Mouse (Mus musculus): ENCODE data around the gene Taf5l. TPM values are rescaled to one million over a fixed set of nuclear protein-coding genes. Genes with fewer than 3 reads are reported as not detected.
"Not testable (repeated sequence)": the region's sequence is repeated elsewhere in the genome, so short reads cannot be mapped to it uniquely, and the experiment has no call there.

The Taf5l gene
- polyA plus RNA-seq, 1 experiment: 26.0 TPM

DNA sequence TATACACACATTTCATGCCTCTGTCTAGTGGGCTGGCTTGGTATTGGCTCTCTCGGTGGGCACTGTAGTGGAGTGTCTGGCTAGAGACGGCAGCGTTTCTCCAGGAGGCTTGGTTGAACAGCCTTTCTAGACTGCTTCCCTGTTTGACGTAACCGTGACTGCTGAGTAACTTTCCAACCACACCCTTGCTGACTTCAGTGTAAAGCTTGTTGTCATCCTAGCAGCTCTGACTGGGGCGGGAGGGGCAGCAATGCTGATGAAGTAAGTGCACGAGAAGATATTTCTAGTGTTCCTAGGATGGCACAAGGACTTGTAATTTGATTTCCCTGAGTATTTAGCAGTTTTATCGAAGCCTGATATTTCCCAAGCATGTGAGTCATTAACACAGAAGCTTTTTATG is 24.7 kb upstream of the Taf5l start:
- H3K4me3 ChIP-seq (replicated peaks; ENCODE audit: extremely low read depth, low read depth, low read length): no peak overlapping the region
- TF ChIP-seq POLR2A (IDR thresholded peaks at IDR 0.05; ENCODE audit: borderline replicate concordance, extremely low read depth, low read depth, low read length) (no peak), CTCF (IDR thresholded peaks at IDR 0.05; ENCODE audit: insufficient read depth, low read length) (no peak)
- H3K4me1 ChIP-seq (ENCODE audit: control insufficient read depth, insufficient read depth, low read length): no peaks in the 10 kb centered on the region
- DNase-seq: no peak
- 75% methylated on average over 8 of the region's 8 CpGs for WGBS

DNA sequence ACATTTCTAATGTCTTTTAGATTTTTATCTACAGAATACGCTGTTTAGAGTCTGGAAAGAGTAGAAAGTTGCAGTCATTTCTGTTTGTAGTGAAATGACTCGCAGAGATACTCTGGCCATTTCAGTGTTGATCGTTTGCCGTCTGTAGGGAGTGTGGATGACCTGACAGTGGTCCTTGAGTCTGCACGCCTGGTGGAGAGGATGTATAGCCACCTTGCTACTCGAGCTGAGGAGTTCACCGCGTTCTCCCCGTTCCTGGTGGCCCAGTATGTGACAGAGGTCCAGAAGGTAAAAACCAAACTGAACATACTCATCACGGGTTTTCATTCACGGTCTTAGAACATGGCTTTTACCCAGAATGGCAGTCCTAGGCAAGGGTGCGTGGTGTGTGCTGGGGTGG is 23.7 kb upstream of the Taf5l start:
- no peak for DNase-seq
- H3K4me1 ChIP-seq (ENCODE audit: control insufficient read depth, insufficient read depth, low read length): no peaks in the 10 kb centered on the region
- H3K4me3 ChIP-seq (replicated peaks; ENCODE audit: extremely low read depth, low read depth, low read length): no peak overlapping the region
- TF ChIP-seq POLR2A (IDR thresholded peaks at IDR 0.05; ENCODE audit: borderline replicate concordance, extremely low read depth, low read depth, low read length) (no peak), CTCF (IDR thresholded peaks at IDR 0.05; ENCODE audit: insufficient read depth, low read length) (no peak)
- 93% methylated on average over 12 of the region's 12 CpGs for WGBS

DNA sequence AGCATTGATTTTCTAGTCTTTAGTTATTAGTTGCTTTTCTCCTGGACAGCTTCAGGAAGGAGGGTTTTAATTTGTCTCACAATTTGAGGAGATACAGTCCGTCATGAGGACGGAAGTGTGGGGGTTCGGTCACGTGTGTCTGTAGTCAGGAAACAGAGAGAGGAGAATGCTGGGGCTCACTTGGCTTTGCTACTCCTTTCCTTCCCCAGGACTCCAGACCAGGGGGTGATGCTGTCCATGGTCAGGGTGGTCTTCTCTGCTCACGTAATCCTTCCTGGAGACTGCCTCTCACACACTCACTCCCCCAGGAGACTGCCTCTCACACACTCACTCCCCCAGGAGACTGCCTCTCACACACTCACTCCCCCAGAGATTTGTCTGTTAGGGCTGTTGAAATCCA is 23.2 kb upstream of the Taf5l start:
- DNase-seq: no peak
- WGBS: 91% methylated on average over 5 of the region's 5 CpGs
- no peak for TF ChIP-seq CTCF (IDR thresholded peaks at IDR 0.05; ENCODE audit: insufficient read depth, low read length)
- TF ChIP-seq POLR2A (IDR thresholded peaks at IDR 0.05; ENCODE audit: borderline replicate concordance, extremely low read depth, low read depth, low read length): no peak
- Histone ChIP-seq H3K4me1 (ENCODE audit: control insufficient read depth, insufficient read depth, low read length) (no peaks in the 10 kb centered on the region), H3K4me3 (replicated peaks; ENCODE audit: extremely low read depth, low read depth, low read length) (no peak overlapping the region)

DNA sequence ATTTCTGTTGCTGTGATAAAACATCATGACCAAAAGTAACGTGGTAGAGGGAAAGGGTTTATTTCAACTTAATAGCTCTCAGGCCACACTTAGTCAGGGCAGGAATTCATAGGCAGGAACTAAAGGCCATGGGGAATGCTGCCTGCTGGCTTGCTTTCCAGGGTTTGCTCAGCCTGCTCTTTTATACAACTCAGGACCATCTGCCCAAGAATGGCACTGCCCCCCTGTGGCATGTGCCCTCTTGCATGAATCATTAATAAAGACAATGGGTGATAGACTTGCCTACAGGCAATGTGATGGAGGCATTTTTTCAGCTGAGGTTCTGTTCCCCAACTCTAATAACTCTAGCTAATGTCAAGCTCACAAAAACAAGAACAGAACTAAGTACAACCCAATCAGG is 21.0 kb upstream of the Taf5l start:
- WGBS: 82% methylated on average over 1 of the region's 1 CpGs
- no peak overlapping the region for H3K4me3 ChIP-seq (replicated peaks; ENCODE audit: extremely low read depth, low read depth, low read length)
- DNase-seq: no peak
- TF ChIP-seq CTCF (IDR thresholded peaks at IDR 0.05; ENCODE audit: insufficient read depth, low read length) (no peak), POLR2A (IDR thresholded peaks at IDR 0.05; ENCODE audit: borderline replicate concordance, extremely low read depth, low read depth, low read length) (no peak)
- no peaks in the 10 kb centered on the region for H3K4me1 ChIP-seq (ENCODE audit: control insufficient read depth, insufficient read depth, low read length)

DNA sequence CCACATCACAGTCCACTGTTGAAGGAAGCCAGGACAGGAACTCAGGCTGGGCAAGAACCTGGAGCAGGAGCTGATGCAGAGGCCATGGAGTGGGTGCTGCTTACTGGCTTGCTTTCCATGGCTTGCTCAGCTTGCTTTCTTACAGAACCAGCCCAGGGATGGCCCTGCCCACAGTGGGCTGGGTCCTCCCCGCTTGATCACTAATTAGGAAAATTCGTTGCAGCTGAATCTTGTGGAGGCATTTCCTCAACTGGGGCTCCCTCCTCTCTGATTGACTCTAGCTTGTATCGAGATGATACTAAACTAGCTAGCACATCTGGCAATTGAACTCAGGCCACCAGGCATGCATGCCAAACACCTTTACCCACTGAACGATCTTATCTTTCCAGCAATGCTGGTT is 18.2 kb upstream of the Taf5l start:
- Histone ChIP-seq H3K4me3 (replicated peaks; ENCODE audit: extremely low read depth, low read depth, low read length) (no peak overlapping the region), H3K4me1 (ENCODE audit: control insufficient read depth, insufficient read depth, low read length) (no peaks in the 10 kb centered on the region)
- TF ChIP-seq POLR2A (IDR thresholded peaks at IDR 0.05; ENCODE audit: borderline replicate concordance, extremely low read depth, low read depth, low read length) (no peak), CTCF (IDR thresholded peaks at IDR 0.05; ENCODE audit: insufficient read depth, low read length) (no peak)
- DNase-seq: no peak
- WGBS: 81% methylated on average over 4 of the region's 4 CpGs

DNA sequence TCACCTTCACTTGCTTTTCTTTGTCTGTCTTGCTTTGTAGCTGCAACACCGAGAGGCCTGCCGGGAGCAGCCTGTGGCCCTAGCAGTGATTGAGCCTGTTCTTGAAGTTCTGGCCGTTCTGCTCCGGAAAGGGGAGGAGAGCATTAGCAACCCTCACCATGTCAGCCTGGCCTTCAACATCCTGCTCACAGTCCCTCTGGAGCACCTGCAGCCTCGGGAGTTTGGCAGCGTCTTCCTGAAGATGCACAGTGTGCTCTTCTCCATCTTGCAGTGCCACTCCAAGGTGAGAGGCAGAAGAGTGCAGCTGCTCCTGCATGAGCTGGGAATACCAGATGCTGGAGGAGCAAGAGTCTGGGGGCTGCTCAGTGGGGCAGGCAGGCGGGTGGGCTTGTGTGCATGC is 16.9 kb upstream of the Taf5l start:
- no peak for DNase-seq
- TF ChIP-seq POLR2A (IDR thresholded peaks at IDR 0.05; ENCODE audit: borderline replicate concordance, extremely low read depth, low read depth, low read length) (no peak), CTCF (IDR thresholded peaks at IDR 0.05; ENCODE audit: insufficient read depth, low read length) (no peak)
- 90% methylated on average over 7 of the region's 7 CpGs for WGBS
- H3K4me1 ChIP-seq (ENCODE audit: control insufficient read depth, insufficient read depth, low read length): no peaks in the 10 kb centered on the region
- H3K4me3 ChIP-seq (replicated peaks; ENCODE audit: extremely low read depth, low read depth, low read length): no peak overlapping the region

DNA sequence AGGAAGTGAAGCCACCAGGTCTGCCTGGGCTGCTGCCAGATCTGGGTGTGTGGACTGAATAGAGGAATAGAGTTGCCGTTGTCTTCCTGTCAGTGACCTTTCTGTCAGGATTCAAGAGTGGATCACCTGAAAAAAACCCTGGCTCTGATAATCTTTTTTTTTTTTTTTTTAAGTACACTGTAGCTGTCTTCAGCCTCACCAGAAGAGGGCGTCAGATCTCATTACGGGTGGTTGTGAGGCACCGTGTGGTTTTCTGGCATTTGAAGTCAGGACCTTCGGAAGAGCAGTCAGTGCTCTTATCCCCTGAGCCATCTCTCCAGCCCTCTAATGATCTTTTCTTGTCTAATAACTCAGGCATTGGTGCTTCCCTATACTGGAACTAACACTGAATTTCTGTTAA is 12.2 kb upstream of the Taf5l start:
- no peak for DNase-seq
- TF ChIP-seq CTCF (IDR thresholded peaks at IDR 0.05; ENCODE audit: insufficient read depth, low read length) (no peak), POLR2A (IDR thresholded peaks at IDR 0.05; ENCODE audit: borderline replicate concordance, extremely low read depth, low read depth, low read length) (no peak)
- 53% methylated on average over 5 of the region's 5 CpGs for WGBS
- H3K4me1 ChIP-seq (ENCODE audit: control insufficient read depth, insufficient read depth, low read length): no peaks in the 10 kb centered on the region
- H3K4me3 ChIP-seq (replicated peaks; ENCODE audit: extremely low read depth, low read depth, low read length): no peak overlapping the region

DNA sequence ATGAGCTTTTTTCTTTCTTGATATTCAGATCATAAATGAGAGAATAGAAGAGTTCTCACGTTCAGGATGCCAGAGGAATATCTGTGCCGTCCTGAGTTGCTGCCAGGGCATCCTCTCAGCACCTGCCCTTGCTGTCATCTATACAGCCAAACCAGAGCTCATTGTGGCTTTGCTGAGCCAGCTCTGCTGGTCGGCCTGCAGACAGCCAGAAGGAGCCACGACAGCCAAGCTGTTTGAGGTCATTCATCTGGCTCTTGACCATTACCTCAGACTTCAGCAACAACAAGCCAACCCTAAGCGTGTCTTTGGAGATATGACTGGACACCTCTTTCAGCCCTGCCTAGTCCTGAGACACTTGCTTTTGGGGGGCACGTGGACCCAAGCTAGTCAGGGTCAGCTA is 6.6 kb upstream of the Taf5l start:
- TF ChIP-seq CTCF (IDR thresholded peaks at IDR 0.05; ENCODE audit: insufficient read depth, low read length): no peak
- TF ChIP-seq POLR2A (IDR thresholded peaks at IDR 0.05; ENCODE audit: borderline replicate concordance, extremely low read depth, low read depth, low read length): no peak
- WGBS: 87% methylated on average over 6 of the region's 6 CpGs
- no peaks in the 10 kb centered on the region for H3K4me1 ChIP-seq (ENCODE audit: control insufficient read depth, insufficient read depth, low read length)
- DNase-seq: no peak
- no peak overlapping the region for H3K4me3 ChIP-seq (replicated peaks; ENCODE audit: extremely low read depth, low read depth, low read length)

DNA sequence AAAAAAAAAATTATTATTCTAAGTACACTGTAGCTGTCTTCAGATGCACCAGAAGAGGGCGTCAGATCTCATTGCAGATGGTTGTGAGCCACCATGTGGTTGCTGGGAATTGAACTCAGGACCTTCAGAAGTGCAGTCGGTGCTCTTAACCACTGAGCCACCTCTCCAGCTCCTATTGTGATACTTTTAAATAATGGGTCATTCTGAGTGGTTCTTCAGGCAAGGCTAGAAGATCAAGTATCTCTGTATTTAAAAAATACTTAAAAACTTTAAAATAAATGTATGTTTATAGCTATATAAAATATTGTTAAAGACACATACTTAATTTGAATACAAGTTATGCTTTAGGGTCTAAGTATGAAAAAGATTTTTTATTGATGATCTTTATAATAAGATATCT is 5.1 kb upstream of the Taf5l start:
- DNase-seq; H3K4me1 ChIP-seq (ENCODE audit: control insufficient read depth, insufficient read depth, low read length); H3K4me3 ChIP-seq (replicated peaks; ENCODE audit: extremely low read depth, low read depth, low read length): not testable (repeated sequence)
- WGBS: 86% methylated on average over 2 of the region's 2 CpGs

DNA sequence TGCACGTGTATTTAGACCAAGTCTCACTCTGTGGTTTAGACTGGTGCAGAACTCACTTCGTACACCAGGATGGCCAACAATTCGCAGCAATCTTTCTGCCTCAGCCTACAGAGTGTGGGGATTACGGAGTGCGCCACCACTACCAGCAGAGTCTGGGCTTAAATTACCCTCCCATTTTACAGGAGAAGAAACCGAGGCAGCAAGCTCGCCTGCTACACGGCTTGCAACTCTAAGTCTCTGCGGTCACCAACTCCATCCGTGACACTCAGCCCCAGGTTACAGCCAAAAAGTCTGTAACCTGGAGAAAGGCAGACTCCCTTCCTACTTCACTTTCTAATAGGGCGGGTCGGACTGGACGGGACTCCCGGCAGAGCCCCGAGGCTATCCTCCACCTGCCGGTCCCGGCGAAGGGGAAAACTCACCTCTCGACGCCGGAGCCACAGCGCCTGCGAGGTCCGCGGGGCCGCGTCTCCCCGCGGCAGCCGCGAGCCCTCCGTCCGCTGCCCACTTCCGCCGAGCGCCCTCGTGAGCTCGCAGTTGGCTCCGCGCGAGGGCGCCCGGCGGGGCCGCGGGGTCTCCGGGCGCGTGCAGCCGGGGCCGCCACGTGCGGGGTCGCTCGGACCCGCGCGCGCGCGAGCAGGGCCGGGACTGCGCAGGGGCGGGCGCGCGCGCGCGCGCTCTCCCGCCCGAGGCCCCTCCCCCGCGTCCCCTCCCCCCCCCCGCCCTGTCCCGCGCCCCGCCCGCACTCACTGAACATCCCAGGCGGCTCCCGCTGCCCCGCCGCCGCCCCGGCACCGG is 559 bp downstream of the Taf5l start:
- H3K4me3 ChIP-seq (replicated peaks; ENCODE audit: extremely low read depth, low read depth, low read length): peak overlapping the region; percentile 76
- no peak for TF ChIP-seq CTCF (IDR thresholded peaks at IDR 0.05; ENCODE audit: insufficient read depth, low read length)
- TF ChIP-seq POLR2A (IDR thresholded peaks at IDR 0.05; ENCODE audit: borderline replicate concordance, extremely low read depth, low read depth, low read length): no peak
- H3K4me1 ChIP-seq (ENCODE audit: control insufficient read depth, insufficient read depth, low read length): peaks cover 6% of the 10 kb centered on the region
- peak; percentile 64 for DNase-seq
- 1% methylated on average over 75 of the region's 87 CpGs for WGBS
